Mouse (Mus musculus) c-Kit-negative CD71-positive TER-119-positive erythroid progenitor cells, embryonic 14.5 days (primary cell): ENCODE measurements around the gene Tbpl1.

Source experiments
- DNase-seq: peaks from one replicate; pipeline ENCODE4 v3.0.0-alpha.2; 2013; ENCODE audit warnings: low read depth, low spot score

Tbpl1 gene

DNA sequence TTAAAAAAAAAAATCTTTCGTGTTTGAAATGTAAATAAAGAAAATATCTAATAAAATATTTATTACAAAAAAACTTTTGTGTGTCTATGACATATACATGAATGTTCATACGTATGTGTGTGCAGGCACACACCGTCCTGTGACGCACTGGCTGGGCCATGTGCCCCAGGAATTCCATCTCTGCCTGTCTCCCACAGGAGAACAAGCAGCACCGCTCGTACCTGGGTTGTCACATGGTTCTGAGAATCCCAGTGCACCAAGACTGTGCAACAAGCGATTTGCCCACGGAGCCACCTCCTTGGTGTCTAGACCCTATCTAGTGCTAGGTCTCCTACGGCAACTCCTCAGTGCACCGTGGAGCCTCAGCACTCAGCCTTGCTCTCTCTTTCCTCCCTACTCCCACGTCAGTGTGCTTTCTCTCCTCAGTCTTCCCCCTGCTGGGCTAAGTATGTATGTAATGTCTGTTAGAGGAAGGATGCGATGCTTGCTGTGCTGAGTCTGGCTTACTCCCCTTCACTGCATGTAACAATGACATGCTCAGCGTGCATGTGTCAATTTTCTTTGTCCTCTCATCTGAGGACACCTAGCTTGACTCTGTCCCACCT, 21.5 kb downstream of the Tbpl1 start:
- DNase-seq, result no peak

GRCm38 (mm10) chr10:22708190-22708843, 23.4 kb downstream of the Tbpl1 start:
- DNase-seq, result no peak

- no peak for DNase-seq
These were observed 27.9 kb downstream of the Tbpl1 start for GRCm38 (mm10) chr10:22703844-22704243.

- no peak for DNase-seq
These were observed 30.0 kb downstream of the Tbpl1 start for GRCm38 (mm10) chr10:22701485-22702315.

GRCm38 (mm10) chr10:22700773-22701172, 31.0 kb downstream of the Tbpl1 start:
- no peak for DNase-seq

DNA sequence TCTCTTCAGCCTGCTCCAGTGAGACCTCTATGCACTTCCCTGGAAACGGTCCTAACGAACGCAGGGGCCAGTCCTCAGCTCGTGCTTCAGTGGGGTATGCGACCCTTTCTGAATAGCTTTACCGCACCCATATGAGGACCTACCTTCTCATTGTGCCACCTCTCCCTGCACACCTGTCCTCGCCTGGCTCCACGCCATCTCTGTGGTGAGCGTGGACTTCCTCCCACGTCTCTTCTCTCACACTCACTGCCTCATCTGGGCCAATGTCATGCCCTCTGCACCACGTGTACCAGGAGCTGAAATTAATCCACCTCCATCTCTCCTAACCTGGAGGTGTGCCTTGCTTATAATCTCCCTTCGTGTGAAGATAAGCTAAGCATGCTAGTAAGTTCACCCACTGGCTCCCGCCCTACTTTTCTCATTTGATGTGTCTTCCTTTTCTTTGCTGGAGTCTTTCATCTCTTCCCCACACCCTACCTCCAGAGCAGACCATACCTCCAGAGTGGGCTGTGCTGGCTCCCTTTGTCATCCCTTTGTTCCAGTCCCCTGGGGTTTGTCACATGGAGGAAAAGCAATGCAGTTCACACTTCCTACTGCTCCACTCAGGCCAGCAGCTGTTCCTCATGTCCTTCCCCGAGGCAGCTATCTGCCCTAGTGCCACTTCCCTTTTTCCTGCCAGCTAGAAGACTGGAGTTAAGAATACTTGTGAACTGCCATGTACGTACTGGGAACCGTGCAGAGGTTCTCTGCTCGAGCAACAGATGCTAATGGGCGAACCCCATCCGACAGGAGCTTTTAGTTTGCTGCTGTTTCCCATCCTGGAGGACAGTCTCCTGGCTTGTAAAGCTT, 32.0 kb downstream of the Tbpl1 start:
- DNase-seq, result no peak

GRCm38 (mm10) chr10:22698158-22698953, 33.4 kb downstream of the Tbpl1 start:
- no peak for DNase-seq

- no peak for DNase-seq
These were observed 34.9 kb downstream of the Tbpl1 start for GRCm38 (mm10) chr10:22696864-22697263.

GRCm38 (mm10) chr10:22696236-22696635, 35.5 kb downstream of the Tbpl1 start:
- no peak for DNase-seq

DNA sequence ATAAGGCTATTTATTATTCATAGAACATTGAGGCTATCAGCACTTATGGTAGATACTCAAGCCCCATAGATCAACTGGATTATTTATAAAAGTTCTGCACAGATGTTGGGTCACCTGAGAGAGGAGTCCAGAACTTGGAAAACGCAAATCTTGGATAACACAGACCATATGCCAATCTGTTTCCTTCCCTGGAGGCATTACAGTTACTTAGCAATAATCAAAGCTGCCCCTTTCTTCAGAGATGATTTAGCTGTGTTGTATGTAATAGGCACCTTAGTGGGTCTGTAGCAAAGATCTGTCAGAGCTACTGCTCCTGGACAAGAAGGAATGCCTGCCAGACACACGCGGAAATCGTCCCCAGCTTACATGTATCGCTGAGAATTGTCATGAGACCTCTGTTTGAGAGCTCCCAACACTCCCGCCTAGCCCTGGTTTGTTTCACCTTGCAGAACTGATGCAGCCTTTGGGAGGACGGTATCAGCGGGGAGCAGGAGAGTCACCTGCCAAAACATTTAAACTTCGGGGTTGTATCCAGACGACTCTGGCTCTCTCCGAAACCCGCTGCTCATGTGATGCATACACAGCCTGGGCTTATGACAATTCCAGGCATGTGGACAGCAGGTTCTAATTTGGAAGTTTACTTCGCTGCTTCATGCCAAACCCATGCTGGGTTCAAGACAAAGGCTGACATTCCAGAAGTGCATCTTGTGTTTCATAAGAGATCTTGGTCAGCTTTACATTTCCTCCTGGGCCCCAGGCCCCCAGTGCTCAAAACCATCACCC, 55.7 kb downstream of the Tbpl1 start:
- no peak for DNase-seq

DNA sequence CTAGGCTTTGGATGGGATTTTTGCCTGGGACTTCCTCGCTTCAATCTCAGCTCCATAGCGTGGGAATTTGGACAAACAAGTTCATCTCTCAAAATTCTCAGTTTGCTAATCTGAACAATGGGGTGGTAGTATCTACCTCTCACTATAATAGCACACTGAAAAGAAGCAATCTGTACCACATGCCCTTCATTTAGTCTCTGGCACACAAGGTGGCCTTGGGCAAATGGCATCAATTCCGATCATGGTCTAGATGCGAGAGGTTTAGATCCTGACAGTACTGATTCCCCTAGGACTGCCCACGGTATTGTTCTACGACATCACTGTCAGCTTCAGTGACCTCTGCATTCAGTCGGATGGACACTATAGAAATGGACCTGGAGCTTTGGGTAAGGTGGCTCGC, 57.6 kb downstream of the Tbpl1 start:
- no peak for DNase-seq

GRCm38 (mm10) chr10:22668509-22668908, 63.2 kb downstream of the Tbpl1 start:
- DNase-seq, result no peak

- no peak for DNase-seq
These were observed 71.3 kb downstream of the Tbpl1 start for GRCm38 (mm10) chr10:22660286-22661000.

- no peak for DNase-seq
These were observed 72.4 kb downstream of the Tbpl1 start for GRCm38 (mm10) chr10:22659386-22659725.

GRCm38 (mm10) chr10:22658534-22659385, 73.0 kb downstream of the Tbpl1 start:
- DNase-seq, result no peak
